Mouse (Mus musculus): ENCODE measurements around the gene Fam122a.

DNA sequence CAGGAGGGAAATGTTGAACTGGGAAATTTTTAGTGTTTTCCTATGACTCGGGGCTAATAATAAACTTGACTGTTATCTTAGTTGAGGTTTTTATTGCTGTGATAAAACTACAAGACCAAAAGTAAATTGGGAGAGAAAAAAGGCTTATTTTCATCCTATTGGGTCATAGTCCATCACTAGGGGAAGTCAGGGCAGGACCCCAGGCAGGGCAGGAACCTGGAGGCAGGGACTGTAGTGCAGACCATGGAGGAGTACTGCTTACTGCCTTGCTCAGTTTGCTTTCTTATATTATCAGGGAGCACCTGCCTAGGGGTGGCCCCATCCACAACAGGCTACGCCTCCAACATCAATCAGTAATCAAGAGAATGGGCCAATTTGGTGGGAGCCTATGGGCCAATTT, 22.7 kb downstream of the Fam122a start:
- TF ChIP-seq CTCF (IDR thresholded peaks at IDR 0.05; ENCODE audit: low read depth) (no peak), EP300 (IDR thresholded peaks at IDR 0.05; ENCODE audit: low read depth) (no peak)
